Mouse (Mus musculus) neutrophil, adult 5-6 weeks (primary cell): ENCODE data around the gene Lrch4. TPM values are rescaled to one million over a fixed set of nuclear protein-coding genes. Genes with fewer than 3 reads are reported as not detected.

ENCODE experiments used
- ATAC-seq: fragments of 151-379, 151-347 bp; 2 replicates; pipeline ENCODE4 v1.8.0; 2017; ENCODE audit warnings: mild to moderate bottlenecking, moderate TSS enrichment; ENCODE audit not compliant: insufficient number of reproducible peaks, poor library complexity, low FRiP score, severe bottlenecking; ENCODE audit errors: extremely low read depth
- total RNA-seq: library from RNA; stranded (forward); fragments of 200-1000 nt; gene quantifications from 2 replicates; pipeline ENCODE4 v1.2.3, GENCODE M21; 2017

Gene Lrch4
- total RNA-seq, 1 experiment from 2014 or later: 119 TPM

- ATAC-seq: no peak
Observed at GRCm38 (mm10) chr5:137645652-137646091, 16.8 kb downstream of the Lrch4 start, which contains the start of gene Irs3. Gene Irs3, minus strand, starts transcription at chr5:137645714.

DNA sequence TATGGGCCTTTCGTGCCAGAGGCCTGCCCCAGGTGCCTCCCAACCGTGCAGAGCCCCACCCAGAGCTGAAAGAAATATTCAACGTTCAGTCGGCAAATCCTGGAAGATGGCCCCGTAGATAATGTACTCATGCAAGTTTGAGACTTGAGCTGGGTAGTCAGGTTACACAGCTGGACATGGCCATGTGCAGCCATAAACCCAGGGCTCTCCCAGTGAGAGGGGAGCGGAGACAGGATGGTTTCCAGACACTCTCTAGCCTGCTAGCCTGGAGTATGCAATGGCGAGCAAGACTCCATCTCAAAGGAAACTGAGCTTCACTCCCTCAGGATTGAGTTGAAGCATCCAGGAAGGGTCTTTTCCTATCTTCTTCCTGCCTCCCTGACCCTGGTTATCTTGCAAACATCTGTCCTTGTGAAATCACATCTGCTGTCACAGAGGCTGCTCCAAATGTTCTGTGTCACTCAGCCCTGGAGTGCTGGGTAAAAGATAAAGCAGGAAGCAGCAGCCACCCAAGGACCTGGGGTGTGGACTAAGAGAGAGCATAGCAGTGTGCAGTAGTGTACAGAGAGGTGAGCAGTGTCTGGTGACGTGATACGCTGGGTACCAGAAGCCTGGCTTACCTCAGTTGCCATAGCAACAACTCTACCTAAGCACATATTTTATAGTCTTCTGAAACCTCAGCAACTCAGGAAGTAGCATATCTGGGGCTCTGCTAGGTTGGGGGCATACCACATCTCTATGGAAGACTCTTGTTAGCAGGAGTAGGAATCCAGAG is 19.1 kb downstream of the Lrch4 start:
- peak; percentile 20; the same call in 1 of the 2 replicates for ATAC-seq

GRCm38 (mm10) chr5:137649251-137649650 is 20.3 kb downstream of the Lrch4 start:
- ATAC-seq: no peak

GRCm38 (mm10) chr5:137649669-137650571 is 21.0 kb downstream of the Lrch4 start:
- no peak for ATAC-seq

GRCm38 (mm10) chr5:137652474-137652873 is 23.6 kb downstream of the Lrch4 start:
- peak; percentile 31; the same call in 1 of the 2 replicates for ATAC-seq

GRCm38 (mm10) chr5:137653366-137653765 is 24.4 kb downstream of the Lrch4 start:
- no peak for ATAC-seq

- no peak for ATAC-seq
Observed at GRCm38 (mm10) chr5:137654746-137655145, 25.8 kb downstream of the Lrch4 start.

DNA sequence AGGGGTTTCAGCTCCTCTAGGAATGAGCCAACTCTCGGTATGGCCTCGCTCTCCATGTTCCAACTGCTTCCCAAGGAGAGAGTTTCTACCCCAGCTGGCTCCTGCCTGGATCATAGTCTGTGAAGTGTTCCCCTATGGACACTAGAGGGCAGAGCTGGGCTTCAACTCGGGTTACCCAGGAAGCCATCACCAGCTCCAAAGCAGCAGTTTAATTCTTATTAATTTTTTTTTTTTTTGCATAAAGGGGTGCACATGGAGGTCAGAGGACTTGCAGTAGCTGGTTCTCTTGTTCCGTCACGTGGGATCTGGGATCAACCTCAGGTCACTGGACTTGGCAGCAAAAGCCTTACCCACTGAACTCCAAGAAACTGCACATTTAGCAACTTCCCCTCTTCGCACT is 28.1 kb downstream of the Lrch4 start:
- ATAC-seq: peak; percentile 59

DNA sequence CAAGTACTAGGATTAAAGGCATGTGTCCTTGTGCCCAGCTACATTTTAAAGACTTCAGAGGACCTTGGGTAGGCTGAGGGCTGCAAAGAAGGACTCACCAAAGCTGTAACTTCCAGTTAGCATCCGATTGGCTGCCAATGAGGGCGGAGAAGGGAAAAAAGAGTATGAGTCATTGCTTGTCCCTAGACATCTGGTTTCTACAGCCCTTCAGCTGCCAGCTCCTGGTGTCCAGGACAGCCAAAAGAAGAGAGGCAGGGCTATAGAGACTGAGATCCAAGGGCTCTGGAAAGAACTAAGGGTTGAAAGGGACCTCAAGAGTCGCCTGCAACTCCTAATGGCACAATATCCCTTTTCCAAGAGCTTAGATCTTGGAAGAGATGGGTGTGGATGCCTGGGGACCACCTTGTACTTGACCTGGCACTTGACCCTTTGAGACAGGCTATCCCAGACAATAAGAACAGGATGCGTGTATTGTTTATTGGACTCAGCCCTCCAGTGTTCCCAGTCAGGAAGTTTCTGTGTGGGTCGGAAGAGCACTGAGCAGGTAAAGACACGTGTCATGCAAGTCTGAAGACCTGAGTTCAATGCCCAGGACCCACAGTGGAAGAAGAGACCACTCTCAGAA is 31.3 kb downstream of the Lrch4 start:
- ATAC-seq: no peak

- no peak for ATAC-seq
Observed at GRCm38 (mm10) chr5:137663057-137663456, 34.1 kb downstream of the Lrch4 start.

- no peak for ATAC-seq
Observed at GRCm38 (mm10) chr5:137668971-137669370, 40.0 kb downstream of the Lrch4 start.

DNA sequence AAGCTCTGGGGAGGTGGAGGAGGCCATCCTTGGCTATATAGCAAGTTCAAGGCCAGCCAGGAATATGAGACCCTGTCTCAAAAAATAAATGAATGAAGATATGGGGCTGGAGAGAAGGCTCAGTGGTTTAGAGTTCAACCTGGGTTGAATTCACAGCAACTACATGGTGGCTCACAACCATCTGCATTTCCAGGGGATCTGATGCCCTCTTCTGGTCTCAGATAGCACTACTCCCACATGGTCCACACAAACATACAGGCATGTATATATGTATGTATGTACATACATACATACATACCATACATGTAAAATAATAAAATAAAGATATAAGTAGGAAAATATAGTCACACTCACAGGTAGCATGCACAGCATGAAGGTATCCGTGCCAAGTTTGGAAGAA is 41.3 kb downstream of the Lrch4 start:
- ATAC-seq: no peak

GRCm38 (mm10) chr5:137671443-137672240 is 42.7 kb downstream of the Lrch4 start:
- ATAC-seq: no peak

GRCm38 (mm10) chr5:137672361-137672760 is 43.4 kb downstream of the Lrch4 start:
- no peak for ATAC-seq

- ATAC-seq: no peak
Observed at GRCm38 (mm10) chr5:137673015-137673414, 44.1 kb downstream of the Lrch4 start.

DNA sequence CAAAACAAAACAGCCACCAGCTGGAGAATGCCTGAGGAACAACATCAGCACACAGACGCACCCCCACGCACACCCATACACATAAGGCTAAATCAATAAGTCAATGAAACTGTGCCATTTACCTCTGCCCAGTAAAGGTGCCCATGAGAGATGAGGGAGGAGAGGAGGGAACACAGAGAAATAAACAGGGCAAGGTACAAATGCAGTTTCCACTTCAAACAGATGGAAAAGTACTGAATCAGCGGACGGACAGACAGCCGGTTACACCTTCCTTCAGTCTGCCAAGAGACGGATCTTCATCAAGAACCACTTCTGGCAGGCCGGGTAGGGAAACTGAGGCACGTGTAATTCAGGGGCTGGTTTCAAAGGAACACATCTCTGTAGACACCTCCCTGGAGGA is 45.9 kb downstream of the Lrch4 start:
- no peak for ATAC-seq

- no peak for ATAC-seq
Observed at GRCm38 (mm10) chr5:137677859-137678258, 48.9 kb downstream of the Lrch4 start.

GRCm38 (mm10) chr5:137678736-137679135 is 49.8 kb downstream of the Lrch4 start:
- ATAC-seq: no peak

DNA sequence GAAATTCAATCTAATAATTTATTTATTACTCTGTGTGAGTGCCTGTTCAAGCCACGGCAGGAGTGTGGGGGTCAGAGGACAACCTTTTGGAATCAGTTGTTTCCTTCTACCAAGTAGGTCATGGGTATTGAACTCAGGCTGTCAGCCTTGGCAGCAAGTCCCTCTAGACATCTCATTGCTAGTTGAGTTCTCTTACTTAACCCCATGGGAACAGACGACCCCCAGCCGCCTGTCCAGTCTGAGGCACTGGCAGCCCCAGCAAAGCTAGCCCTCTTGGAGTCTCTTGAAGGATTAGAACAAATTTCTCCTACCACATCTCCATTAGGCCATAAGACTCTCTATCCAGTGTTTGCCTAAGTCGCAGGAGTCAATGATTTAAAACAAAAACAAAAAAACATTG is 50.8 kb downstream of the Lrch4 start:
- no peak for ATAC-seq
